Mouse (Mus musculus): Measurements from ENCODE around the gene Acsl1.
"Not testable (repeated sequence)": the region's sequence is repeated elsewhere in the genome, so short reads cannot be mapped to it uniquely, and the experiment has no call there.

The Acsl1 gene

DNA sequence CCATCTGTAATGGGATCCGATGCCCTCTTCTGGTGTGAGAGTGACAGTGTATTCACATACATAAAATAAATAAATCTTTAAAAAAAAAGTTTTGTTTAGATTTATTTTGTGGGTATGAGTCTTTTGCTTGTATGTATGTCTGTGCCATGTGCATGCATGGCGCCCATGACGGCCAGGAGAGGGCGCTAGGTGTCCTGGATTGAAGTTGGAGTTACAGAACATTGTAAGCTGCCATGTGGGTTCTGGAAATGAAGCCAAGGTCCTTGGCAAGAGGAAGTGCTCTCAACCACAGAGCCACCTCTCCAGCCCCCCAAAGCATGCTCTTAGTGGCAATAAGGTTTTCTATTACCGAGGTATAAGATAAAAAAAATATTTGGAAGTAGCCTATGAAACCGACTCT, 88.6 kb downstream of the Acsl1 start:
- DNase-seq (ENCODE audit: low read depth, low spot score), result peak; percentile 70

- no peak for DNase-seq (ENCODE audit: low read depth, low spot score)
These were observed 91.5 kb downstream of the Acsl1 start for GRCm38 (mm10) chr8:46562333-46562732.

DNA sequence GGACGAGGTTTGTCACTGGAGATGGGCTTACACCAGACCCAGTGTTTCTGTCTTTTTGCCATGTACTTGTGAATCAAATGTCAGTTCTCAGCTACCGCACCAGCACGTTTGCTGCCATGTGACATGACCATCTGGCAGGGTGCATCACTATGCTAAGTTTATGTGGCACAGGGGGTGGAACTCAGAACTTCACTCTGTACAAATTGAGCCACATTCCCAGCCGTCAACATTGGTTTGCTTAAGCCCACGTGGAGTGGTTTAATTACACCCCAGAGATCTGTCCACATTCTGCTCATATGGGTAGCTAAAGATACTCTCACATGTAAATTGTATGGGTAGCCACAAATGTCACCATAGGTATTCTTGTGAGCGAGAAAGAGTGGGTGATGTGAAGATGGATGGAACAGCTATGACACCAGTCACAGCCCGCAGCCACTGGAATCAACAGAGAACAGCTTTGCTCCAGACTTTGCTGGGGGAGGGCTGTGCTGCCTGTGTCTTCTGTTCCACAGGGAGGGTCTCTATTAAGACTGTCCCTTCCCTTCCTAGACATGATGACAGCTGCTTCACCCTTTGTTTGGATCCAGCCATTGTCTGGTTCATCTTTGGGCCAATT, 96.2 kb downstream of the Acsl1 start:
- no peak for DNase-seq (ENCODE audit: low read depth, low spot score)

- DNase-seq (ENCODE audit: low read depth, low spot score), result no peak
These were observed 97.1 kb downstream of the Acsl1 start for GRCm38 (mm10) chr8:46567946-46568345.

- DNase-seq (ENCODE audit: low read depth, low spot score), result no peak
These were observed 98.1 kb downstream of the Acsl1 start for GRCm38 (mm10) chr8:46568942-46569341.

DNA sequence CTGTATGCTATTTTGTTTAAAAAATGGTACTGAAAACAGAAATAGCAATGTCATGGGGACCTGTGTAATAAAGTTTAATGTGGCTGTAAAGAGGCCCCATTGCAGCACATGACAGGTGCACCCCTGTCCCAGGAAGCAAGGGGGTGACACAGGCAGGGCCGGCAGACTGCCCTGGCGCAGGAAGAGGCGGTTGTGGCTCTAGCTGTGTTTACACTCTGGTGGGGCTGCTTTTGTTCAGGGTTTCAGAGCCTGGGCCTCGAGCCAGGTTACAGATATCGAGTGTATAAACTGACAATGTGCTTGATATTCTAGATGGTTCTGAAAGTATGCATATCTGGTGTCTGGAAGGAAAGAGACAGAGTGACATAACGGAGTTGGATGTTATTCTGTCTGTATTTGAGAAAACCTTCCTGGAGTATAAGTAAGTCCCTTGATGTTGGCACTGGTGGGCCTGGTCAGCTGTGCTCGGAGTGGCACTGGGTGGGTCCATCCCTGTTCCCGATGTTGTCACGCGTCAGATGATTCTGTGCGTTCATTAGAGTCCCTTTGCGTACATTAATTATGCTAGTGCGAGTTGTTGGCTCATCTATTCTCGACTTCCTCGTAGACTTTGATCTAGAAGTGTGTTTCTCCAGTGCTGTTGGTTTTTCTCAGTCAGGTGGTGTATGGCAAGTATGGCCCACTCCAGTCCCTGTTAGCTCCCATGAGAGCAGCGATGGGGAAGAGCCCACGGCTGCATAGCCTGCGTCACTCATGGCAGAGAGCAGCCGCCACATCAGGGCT, 99.0 kb downstream of the Acsl1 start:
- DNase-seq (ENCODE audit: low read depth, low spot score), result no peak

- no peak for DNase-seq (ENCODE audit: low read depth, low spot score)
These were observed 99.8 kb downstream of the Acsl1 start for GRCm38 (mm10) chr8:46570673-46571072.

DNA sequence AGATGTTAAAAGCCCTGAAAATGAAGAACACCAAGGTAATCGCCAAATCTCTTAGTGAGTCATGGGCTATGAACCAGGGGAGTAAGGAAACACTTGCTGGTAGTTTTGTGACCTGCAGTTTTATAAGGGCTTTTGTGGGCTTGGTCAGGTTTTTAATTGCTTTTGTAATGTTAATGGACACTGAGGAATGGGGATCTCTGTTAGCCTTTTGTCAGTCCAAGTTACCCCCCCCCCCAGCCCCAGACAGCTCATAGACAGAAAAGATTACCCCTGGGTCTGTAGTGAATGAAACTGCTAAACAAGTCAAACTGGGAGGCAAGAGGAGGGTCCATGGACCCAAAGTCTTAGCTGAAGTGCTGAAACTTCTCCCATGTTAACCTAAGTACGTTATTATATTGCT, 102.6 kb downstream of the Acsl1 start:
- no peak for DNase-seq (ENCODE audit: low read depth, low spot score)

GRCm38 (mm10) chr8:46573964-46574363, 103.1 kb downstream of the Acsl1 start:
- no peak for DNase-seq (ENCODE audit: low read depth, low spot score)

- DNase-seq (ENCODE audit: low read depth, low spot score), result no peak
These were observed 108.0 kb downstream of the Acsl1 start for GRCm38 (mm10) chr8:46578794-46579193.

- DNase-seq (ENCODE audit: low read depth, low spot score), result not testable (repeated sequence)
These were observed 113.5 kb downstream of the Acsl1 start for GRCm38 (mm10) chr8:46584328-46584727.

GRCm38 (mm10) chr8:46585576-46585975, 114.7 kb downstream of the Acsl1 start:
- DNase-seq (ENCODE audit: low read depth, low spot score), result no peak

Data from A20 (cell line).